Mouse (Mus musculus): ENCODE measurements around the gene Gipc2. TPM values are rescaled to one million over a fixed set of nuclear protein-coding genes. Genes with fewer than 3 reads are reported as not detected.

Gene Gipc2
- polyA plus RNA-seq, 1 experiment from 2014 or later: 12.3 TPM

GRCm38 (mm10) chr3:152068311-152068710 lies 97.7 kb downstream of the Gipc2 start:
- ATAC-seq (ENCODE audit: low read depth): no peak
- H3K9me3 ChIP-seq (replicated peaks): no peaks in the 10 kb centered on the region
- 45% methylated on average over 1 of the region's 1 CpGs for WGBS (ENCODE audit: insufficient replicate concordance)

DNA sequence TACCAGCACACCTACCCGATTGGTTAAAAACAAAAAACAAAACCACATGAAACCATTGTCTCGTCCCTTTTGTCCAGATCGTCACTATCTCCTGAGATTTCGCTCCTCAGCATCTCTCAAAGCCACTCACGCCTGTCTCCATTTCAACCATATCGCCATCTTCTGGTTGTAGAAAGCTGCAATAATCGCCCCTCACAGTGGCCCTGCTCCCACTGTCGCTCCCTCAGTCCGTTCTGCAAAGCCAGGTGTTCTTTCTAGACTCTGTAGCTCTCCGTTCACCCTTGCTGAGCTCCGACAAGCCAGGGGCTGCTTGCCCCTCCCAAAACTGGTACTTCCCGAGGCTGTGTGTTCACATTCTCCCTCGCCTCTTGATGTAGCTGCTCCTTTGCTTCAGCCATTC lies 99.3 kb downstream of the Gipc2 start:
- WGBS (ENCODE audit: insufficient replicate concordance): 25% methylated on average over 13 of the region's 13 CpGs
- H3K27ac ChIP-seq: no peak overlapping the region
- H3K27me3 ChIP-seq: peaks cover 5% of the 10 kb centered on the region
- H3K36me3 ChIP-seq: no peaks in the 10 kb centered on the region
- ATAC-seq (ENCODE audit: low read depth): no peak
- H3K4me3 ChIP-seq (replicated peaks): no peak overlapping the region
- no peak for DNase-seq
- H3K9ac ChIP-seq: no peak overlapping the region
- H3K4me2 ChIP-seq: no peak overlapping the region
- H3K9me3 ChIP-seq (replicated peaks): no peaks in the 10 kb centered on the region
- H3K4me1 ChIP-seq (replicated peaks): no peaks in the 10 kb centered on the region

More at GRCm38 (mm10) chr3:152068311-152068710, 97.7 kb downstream of the Gipc2 start:
- Histone ChIP-seq H3K9ac (no peak overlapping the region), H3K27ac (no peak overlapping the region), H3K4me1 (replicated peaks) (no peaks in the 10 kb centered on the region), H3K4me2 (no peak overlapping the region), H3K27me3 (peaks cover 5% of the 10 kb centered on the region), H3K4me3 (replicated peaks) (no peak overlapping the region), H3K36me3 (no peaks in the 10 kb centered on the region)
- DNase-seq: no peak

DNA sequence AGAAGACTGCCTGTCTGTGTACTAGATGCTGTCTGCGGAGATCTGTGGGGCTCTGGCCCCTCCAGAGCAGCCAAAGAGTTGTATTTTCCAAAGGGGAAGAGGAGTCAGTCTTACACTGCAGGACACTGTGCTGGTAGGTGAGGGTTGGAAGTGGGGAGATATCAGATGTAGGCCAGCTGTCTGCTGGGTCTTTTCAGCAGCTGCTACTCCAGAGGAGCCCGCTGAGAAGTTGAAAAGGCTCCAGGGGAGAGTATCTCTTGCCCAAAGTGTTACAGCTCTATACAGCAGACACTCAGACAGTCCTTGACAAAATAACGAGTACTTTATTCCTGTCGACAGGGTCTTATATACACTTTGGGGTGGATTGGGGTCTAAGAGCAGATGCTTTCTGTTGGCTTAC lies 100.2 kb downstream of the Gipc2 start:
- Histone ChIP-seq H3K4me3 (replicated peaks) (no peak overlapping the region), H3K9ac (no peak overlapping the region), H3K27me3 (peaks cover 5% of the 10 kb centered on the region), H3K4me1 (replicated peaks) (no peaks in the 10 kb centered on the region), H3K9me3 (replicated peaks) (no peaks in the 10 kb centered on the region), H3K36me3 (no peaks in the 10 kb centered on the region), H3K27ac (no peak overlapping the region), H3K4me2 (no peak overlapping the region)
- DNase-seq: no peak
- no peak for ATAC-seq (ENCODE audit: low read depth)
- 50% methylated on average over 4 of the region's 4 CpGs for WGBS (ENCODE audit: insufficient replicate concordance)

DNA sequence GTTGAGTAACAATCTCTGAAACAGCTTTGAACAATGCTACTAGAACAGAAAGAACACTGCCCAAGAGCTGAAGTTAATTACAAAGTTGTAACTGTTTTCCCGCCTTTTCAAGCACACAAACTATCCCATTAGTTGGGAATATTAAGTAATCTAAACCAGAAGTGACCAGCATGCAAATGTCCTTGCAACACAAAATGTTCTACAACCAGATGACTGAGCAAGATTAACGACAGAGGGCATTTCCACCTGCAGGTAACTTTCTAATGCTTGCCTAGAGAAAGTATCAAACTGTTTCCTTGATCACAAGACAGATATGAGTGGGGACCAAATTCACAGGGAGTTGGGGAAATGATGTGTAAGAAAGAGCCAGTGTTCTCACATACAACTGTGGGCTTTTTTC lies 101.9 kb downstream of the Gipc2 start:
- no peak overlapping the region for H3K9ac ChIP-seq
- H3K9me3 ChIP-seq (replicated peaks): no peaks in the 10 kb centered on the region
- H3K36me3 ChIP-seq: no peaks in the 10 kb centered on the region
- 45% methylated on average over 2 of the region's 2 CpGs for WGBS (ENCODE audit: insufficient replicate concordance)
- H3K4me3 ChIP-seq (replicated peaks): no peak overlapping the region
- DNase-seq (no peak), ATAC-seq (ENCODE audit: low read depth) (no peak)
- H3K4me1 ChIP-seq (replicated peaks): no peaks in the 10 kb centered on the region
- peaks cover 5% of the 10 kb centered on the region for H3K27me3 ChIP-seq
- H3K27ac ChIP-seq: no peak overlapping the region
- no peak overlapping the region for H3K4me2 ChIP-seq

GRCm38 (mm10) chr3:152062806-152063205 lies 103.2 kb downstream of the Gipc2 start:
- no peak for ATAC-seq (ENCODE audit: low read depth)
- no peak overlapping the region for H3K4me2 ChIP-seq
- DNase-seq: no peak
- no peak overlapping the region for H3K27ac ChIP-seq
- WGBS (ENCODE audit: insufficient replicate concordance): 45% methylated on average over 3 of the region's 3 CpGs
- no peak overlapping the region for H3K9ac ChIP-seq
- no peak overlapping the region for H3K4me3 ChIP-seq (replicated peaks)
- H3K36me3 ChIP-seq: no peaks in the 10 kb centered on the region
- H3K4me1 ChIP-seq (replicated peaks): no peaks in the 10 kb centered on the region
- H3K27me3 ChIP-seq: peaks cover 5% of the 10 kb centered on the region
- no peaks in the 10 kb centered on the region for H3K9me3 ChIP-seq (replicated peaks)

GRCm38 (mm10) chr3:152061145-152061544 lies 104.9 kb downstream of the Gipc2 start:
- no peak for DNase-seq

DNA sequence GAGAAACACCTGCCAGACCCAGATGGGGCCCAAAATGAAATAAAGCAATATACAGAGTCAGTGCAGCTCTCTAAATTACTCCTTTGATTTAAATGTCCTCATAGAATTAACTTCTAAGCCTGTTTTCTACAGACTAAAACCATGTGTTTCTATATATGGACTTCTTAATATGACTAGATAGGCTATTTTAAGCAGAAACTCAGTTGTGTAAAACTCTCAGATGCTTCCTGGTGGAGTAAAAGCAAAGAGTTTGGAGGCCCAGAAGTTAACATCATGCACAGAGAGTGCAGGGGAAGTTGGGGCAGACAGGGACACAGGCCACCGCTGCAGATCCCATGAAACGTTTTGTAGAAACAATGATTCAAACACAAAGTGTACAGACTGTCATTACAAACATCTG lies 107.8 kb downstream of the Gipc2 start:
- no peak overlapping the region for H3K4me2 ChIP-seq
- no peaks in the 10 kb centered on the region for H3K36me3 ChIP-seq
- no peaks in the 10 kb centered on the region for H3K9me3 ChIP-seq (replicated peaks)
- no peak for DNase-seq
- no peak for ATAC-seq (ENCODE audit: low read depth)
- H3K4me1 ChIP-seq (replicated peaks): no peaks in the 10 kb centered on the region
- H3K9ac ChIP-seq: no peak overlapping the region
- no peaks in the 10 kb centered on the region for H3K27me3 ChIP-seq
- WGBS (ENCODE audit: insufficient replicate concordance): 47% methylated on average over 2 of the region's 2 CpGs
- H3K4me3 ChIP-seq (replicated peaks): no peak overlapping the region
- H3K27ac ChIP-seq: no peak overlapping the region

More at GRCm38 (mm10) chr3:152061145-152061544, 104.9 kb downstream of the Gipc2 start:
- Histone ChIP-seq H3K4me3 (replicated peaks) (no peak overlapping the region), H3K27ac (no peak overlapping the region), H3K4me1 (replicated peaks) (no peaks in the 10 kb centered on the region), H3K36me3 (no peaks in the 10 kb centered on the region), H3K9me3 (replicated peaks) (no peaks in the 10 kb centered on the region), H3K9ac (no peak overlapping the region), H3K4me2 (no peak overlapping the region), H3K27me3 (no peaks in the 10 kb centered on the region)
- 76% methylated on average over 5 of the region's 5 CpGs for WGBS (ENCODE audit: insufficient replicate concordance)
- no peak for ATAC-seq (ENCODE audit: low read depth)

GRCm38 (mm10) chr3:152054260-152054659 lies 111.8 kb downstream of the Gipc2 start:
- Histone ChIP-seq H3K27ac (no peak overlapping the region), H3K9me3 (replicated peaks) (no peaks in the 10 kb centered on the region), H3K27me3 (no peaks in the 10 kb centered on the region), H3K4me3 (replicated peaks) (no peak overlapping the region), H3K36me3 (no peaks in the 10 kb centered on the region), H3K4me1 (replicated peaks) (no peaks in the 10 kb centered on the region), H3K9ac (no peak overlapping the region), H3K4me2 (no peak overlapping the region)
- WGBS (ENCODE audit: insufficient replicate concordance): 44% methylated on average over 4 of the region's 4 CpGs
- DNase-seq (no peak), ATAC-seq (ENCODE audit: low read depth) (no peak)

GRCm38 (mm10) chr3:152051959-152052358 lies 114.1 kb downstream of the Gipc2 start:
- DNase-seq (no peak), ATAC-seq (ENCODE audit: low read depth) (no peak)
- 64% methylated on average over 2 of the region's 2 CpGs for WGBS (ENCODE audit: insufficient replicate concordance)
- H3K36me3 ChIP-seq: no peaks in the 10 kb centered on the region
- no peak overlapping the region for H3K9ac ChIP-seq
- no peak overlapping the region for H3K4me2 ChIP-seq
- H3K27me3 ChIP-seq: no peaks in the 10 kb centered on the region
- no peaks in the 10 kb centered on the region for H3K4me1 ChIP-seq (replicated peaks)
- H3K27ac ChIP-seq: no peak overlapping the region
- H3K4me3 ChIP-seq (replicated peaks): no peak overlapping the region
- H3K9me3 ChIP-seq (replicated peaks): no peaks in the 10 kb centered on the region

DNA sequence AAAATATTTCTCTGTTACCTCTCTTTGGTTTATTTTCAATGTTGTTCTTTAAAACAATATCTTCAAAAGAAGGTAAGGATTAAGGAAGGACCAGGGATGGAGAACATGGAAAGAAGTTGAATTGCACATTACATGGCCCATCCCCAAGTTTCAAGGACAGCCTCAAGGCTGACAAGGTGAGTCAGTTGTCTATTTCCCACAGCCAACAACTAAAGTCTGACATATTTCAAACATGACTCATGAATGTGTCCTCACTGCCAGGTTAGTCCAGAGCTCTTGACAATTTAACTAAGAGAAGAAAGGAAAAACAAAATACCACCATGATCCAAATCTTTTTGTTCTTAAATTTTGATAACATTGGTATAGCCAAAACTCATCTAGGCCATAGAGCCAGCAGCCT lies 118.1 kb downstream of the Gipc2 start:
- no peaks in the 10 kb centered on the region for H3K9me3 ChIP-seq (replicated peaks)
- H3K27me3 ChIP-seq: no peaks in the 10 kb centered on the region
- H3K4me3 ChIP-seq (replicated peaks): no peak overlapping the region
- no peaks in the 10 kb centered on the region for H3K4me1 ChIP-seq (replicated peaks)
- no peaks in the 10 kb centered on the region for H3K36me3 ChIP-seq
- DNase-seq (no peak), ATAC-seq (ENCODE audit: low read depth) (no peak)
- H3K4me2 ChIP-seq: no peak overlapping the region
- H3K9ac ChIP-seq: no peak overlapping the region
- H3K27ac ChIP-seq: no peak overlapping the region

- H3K4me1 ChIP-seq (replicated peaks): no peaks in the 10 kb centered on the region
- no peaks in the 10 kb centered on the region for H3K27me3 ChIP-seq
- WGBS (ENCODE audit: insufficient replicate concordance): 61% methylated on average over 3 of the region's 3 CpGs
- H3K4me3 ChIP-seq (replicated peaks): no peak overlapping the region
- no peak overlapping the region for H3K4me2 ChIP-seq
- H3K27ac ChIP-seq: no peak overlapping the region
- no peaks in the 10 kb centered on the region for H3K9me3 ChIP-seq (replicated peaks)
- no peaks in the 10 kb centered on the region for H3K36me3 ChIP-seq
- DNase-seq (no peak), ATAC-seq (ENCODE audit: low read depth) (no peak)
- H3K9ac ChIP-seq: no peak overlapping the region
Observed at GRCm38 (mm10) chr3:152046895-152047294, 119.1 kb downstream of the Gipc2 start.
